Mouse (Mus musculus) CD4-positive helper T cell, adult 2 months (primary cell): ENCODE measurements around the gene Ubald2.
"Not testable (repeated sequence)": the region's sequence is repeated elsewhere in the genome, so short reads cannot be mapped to it uniquely, and the experiment has no call there.

Experiments
- DNase-seq: peaks from one replicate; pipeline ENCODE4 v3.0.0-alpha.2; 2012; ENCODE audit warnings: low read depth, missing footprints, low spot score

Gene Ubald2

DNA sequence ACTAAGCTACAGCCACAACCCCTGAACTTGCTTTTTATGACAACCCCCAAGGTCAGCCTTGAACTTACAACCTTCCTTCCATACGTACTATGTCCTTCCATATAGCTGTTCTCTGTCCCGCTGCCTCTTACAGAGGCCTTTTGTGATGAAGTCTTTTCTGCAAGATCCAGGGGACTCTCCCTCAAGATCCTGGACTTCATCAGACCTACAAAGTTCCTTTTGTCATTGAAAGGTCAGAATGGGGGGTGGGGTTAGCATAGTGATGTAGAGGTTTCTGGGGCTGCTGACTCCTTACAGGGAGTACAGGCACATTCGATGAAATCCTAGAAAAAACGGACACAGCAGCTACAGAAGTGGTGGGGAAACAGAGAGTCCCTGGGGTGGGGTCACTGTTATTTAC, 25.9 kb downstream of the Ubald2 start:
- DNase-seq = no peak

DNA sequence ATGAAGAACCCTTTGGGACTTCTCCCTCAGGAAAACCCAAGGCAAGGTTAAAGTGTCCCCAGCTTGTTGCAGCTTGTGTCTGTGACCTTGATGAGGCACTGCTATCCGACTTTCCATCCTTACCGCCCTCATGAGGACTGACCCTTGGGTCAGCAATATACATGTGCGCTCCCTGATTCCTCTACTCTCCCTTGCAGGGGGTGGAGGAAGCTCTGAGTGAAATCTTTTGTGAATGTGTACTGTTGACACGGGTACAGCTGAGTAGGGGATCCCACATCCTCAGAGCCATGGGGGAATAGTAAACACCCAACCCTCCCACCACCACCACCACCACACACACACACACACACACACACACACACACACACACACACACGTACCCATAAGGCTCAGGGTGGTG, 29.4 kb downstream of the Ubald2 start:
- no peak for DNase-seq

DNA sequence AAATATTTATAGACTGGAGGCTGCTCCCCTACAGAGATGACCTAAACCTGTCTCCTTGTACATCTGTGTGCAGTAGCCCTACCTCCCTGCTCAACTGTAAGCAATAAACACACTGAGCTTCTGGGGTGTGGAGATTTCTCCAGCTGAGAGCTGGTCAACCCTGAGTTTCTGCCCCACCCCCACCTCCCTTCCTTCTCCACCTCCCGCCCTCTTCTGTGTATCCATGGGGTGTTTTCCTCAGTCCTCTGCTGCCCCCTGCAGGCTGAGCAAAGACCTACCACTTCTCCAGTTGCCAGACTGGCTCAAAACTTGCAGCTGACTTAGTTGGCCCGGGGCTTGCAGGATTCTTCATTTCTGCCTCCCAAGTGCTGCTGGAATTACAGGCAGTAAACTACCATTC, 29.9 kb downstream of the Ubald2 start:
- DNase-seq = peak; percentile 73

DNA sequence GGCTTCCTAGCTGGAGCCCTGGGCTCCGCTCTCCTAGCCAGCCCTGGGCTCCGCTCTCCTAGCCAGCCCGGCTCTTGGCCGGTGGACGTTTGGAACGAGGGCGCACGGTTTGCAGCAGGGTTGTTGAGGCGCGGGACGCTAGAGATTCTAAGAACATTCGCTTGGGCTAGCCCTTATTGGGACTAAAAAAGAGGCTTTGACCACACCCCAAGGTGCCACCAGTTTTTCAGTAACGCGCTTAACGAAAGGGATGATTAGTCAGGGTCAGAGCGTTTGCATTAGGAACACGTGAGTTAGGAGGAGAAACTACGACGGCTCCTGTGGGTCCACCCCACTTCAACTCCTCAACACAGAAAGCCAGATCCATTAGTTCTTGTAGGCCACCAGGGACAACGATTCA, 32.2 kb downstream of the Ubald2 start, which contains the start of gene Qrich2:
Qrich2 (minus strand) TSS at position 101 of the 400 bp plus-strand sequence.
- DNase-seq = no peak

DNA sequence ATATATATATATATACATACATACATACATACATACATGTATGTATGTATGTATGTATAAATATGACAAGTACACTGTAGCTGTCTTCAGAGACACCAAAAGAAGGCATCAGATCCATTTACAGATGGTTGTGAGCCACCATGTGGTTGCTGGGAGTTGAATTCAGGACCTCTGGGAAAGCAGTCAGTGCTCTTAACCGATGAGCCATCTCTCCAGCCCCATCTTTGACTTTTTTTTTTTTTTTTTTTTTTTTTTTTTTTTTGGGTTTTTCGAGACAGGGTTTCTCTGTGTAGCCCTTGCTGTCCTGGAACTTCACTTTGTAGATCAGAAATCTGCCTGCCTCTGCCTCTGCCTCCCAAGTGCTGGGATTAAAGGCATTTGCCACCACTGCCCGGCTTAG, 34.4 kb downstream of the Ubald2 start:
- not testable (repeated sequence) for DNase-seq

DNA sequence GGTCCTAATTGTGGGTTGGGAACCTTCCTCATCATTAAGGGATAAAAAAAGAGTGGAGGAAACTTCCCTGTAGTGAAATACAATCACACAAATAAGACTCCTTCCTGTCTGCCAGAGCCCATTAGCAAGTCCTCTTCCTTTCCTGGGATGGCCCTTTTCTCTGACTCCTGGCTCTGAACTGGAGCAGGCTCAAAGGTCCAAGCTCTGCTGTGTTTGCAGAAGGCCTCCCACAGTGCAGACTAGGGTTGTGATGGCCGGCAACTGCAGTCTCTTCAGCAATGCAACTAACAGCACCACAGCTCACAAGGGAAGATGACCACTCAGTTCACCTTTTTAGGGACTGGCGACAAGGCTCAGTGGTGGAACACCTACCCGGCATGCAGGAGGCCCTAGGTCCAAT, 36.4 kb downstream of the Ubald2 start:
- DNase-seq = no peak

DNA sequence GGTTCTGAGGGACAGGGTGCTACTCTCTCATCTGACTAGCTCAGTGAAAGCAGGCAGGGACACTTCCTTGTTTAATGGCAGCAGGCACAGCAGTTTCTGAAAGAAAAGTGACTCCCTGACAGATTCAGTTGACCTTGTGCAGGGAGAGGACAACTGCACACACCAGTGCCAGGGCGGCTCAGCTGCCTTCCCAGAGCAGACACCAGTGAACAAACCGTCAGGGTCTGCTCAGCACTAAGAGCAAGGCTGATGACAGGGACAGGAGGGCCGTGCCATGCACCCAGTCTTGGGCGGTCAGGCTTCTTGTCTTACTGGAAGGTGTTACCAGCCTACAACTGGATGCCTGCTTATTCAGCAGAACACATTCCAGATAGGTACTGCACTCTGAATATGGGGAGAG, 37.0 kb downstream of the Ubald2 start:
- DNase-seq = no peak

DNA sequence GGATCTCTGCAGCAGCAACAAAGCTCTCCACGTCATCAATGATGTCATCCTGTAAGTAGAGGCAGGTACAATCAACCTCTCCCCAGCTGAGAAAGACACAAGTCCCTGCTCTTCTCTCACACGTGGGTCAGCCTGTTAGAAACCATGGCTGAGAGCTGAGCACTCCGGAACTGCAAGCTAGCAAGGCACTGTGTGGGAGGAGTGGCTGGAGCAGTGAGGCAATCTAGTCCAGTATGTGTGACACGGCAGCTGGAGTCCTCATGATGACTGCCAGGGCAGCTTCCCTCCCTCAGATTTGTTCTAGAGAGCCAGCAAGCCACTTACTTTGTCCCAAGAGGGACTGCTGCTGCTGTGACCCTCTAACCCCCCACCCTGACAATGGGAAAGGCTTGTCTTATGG, 38.4 kb downstream of the Ubald2 start:
- no peak for DNase-seq

DNA sequence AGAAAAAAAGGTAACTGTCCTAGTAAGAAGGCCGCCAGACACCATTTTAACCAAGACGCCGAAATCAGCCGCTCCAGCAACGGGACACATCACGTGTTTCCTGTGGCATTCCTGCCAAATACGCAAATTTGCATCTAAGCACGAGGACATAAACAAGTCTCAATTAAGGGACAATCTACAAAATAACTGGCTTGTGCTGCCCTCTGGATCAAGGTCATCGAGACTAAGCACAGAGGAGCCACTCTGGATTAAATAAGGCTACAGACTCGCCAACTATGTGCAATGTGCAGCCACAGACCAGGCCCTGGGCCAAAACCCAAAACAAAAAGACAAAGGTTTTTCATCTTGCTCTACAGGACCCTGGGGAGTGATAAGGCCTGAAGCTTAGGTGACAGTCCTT, 42.1 kb downstream of the Ubald2 start:
- no peak for DNase-seq

DNA sequence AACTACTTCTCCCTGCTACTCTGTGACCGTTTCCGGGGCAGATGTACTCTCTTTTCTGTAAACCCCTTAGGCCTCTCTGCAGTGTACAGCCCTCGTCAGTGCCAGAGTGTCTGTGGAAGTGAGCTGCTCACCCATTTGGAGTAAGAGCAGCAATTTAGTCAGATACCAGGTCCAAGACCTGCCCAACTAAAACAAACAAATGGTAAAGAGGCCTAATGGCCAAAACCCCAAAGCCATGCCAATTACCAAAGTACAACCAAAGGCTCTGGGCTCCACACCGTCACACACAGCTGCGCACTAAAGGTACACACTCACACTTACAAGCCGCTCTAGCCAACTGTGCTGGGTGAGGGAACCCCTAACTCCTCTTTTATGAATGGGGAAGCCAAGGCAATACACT, 42.8 kb downstream of the Ubald2 start:
- DNase-seq = no peak

DNA sequence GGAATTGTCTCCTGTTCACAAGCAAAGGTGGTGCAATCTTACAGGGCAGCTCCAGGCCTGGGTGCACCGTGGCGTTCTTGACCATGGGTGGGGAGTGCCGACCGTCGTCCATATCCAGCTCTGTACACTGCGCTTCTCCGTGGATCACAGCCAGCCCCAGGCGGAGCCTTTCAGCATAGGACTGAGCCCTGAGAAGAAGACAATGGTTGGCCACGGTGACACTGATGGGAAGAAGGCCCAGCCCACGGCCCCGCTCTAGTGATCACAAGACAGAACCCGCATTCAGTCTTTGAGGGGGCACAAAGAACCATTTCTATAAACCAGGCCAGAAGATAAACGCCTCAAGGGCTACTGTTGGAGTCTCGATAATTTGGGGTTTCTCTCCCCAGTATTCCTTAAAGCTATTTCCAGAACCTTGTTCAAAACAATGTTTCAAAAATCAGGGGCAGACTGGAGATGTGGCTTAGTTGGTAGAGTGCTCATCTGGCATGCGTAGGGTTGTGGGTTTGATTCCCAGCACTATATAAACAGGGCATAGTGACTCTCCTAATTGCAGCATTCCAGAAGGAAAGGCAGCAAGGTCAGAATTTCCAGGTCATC, 43.4 kb downstream of the Ubald2 start:
- DNase-seq = no peak

DNA sequence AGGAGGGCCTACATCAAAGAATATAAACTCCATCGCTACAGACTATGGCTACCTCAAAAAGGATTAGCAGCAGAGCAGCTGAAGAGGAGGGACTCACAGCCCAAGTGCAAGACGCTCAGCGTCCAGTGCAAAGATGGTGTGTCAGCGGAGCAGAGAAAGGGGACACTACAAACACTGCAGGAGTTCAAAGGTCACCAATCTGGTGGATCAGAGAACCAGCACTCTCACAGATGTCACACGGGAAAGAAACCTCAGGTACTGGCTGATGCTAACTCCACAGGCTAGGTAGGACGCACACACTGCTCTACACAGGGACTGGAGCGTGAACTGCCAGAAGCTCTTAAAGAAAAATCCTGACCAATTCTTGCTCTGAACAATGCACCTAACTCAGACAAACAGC, 45.1 kb downstream of the Ubald2 start:
- no peak for DNase-seq

DNA sequence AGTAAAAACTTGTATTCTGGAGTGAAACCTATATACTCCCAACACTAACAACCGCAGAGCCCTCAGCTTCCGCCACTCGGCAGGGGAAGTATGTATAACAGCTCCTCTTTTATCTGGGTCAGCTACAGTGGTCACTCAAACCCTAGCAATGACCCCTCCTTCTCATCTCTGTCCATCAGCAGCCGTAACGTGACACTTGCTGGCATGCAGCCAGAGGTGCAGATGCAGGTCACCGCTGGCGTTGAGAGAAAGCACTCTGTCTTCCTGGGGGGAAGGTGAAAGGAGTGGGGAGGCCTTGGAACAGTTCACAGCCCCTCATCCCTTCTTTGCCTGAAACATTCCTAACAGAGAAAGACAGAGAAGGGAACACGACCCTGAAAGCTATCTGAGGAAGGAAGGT, 45.9 kb downstream of the Ubald2 start:
- no peak for DNase-seq

DNA sequence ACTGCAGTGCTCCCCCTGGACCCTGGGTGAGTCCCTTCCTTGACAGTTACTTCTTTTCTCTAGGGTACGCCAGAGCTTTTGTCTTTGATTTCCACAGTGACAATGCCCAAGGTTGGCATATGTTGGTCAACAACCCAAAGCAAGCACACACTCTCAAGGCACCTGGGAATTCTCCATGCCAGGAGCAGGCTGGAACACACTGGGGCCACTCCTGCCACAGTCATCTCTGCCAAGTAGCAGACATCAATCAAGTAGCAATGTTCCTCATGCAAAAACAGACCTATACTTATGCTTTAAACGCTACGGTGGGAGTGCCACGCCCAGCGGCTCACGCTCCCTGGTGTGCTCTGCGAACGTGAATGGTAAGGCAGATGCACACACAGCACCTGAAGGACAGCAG, 47.1 kb downstream of the Ubald2 start:
- DNase-seq = no peak

DNA sequence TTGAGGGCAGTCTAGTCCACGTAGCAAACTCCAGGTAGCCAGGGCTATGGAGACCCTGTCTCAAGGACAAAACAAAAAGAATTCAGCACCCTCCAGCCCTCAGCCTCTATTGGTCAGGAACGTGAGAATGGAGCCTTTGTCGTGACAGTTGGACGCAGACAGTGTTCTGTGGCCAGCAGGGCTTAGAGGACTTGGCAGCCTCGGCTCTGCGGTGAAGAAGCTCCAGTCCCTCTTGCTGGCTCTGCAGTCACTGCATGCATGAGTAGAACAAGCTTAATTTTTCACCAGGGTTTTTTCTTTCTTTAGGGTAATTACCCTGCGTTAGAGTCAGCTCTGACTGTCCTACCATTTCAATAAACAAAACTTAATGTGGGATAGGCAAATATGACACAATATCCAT, 47.9 kb downstream of the Ubald2 start:
- no peak for DNase-seq

DNA sequence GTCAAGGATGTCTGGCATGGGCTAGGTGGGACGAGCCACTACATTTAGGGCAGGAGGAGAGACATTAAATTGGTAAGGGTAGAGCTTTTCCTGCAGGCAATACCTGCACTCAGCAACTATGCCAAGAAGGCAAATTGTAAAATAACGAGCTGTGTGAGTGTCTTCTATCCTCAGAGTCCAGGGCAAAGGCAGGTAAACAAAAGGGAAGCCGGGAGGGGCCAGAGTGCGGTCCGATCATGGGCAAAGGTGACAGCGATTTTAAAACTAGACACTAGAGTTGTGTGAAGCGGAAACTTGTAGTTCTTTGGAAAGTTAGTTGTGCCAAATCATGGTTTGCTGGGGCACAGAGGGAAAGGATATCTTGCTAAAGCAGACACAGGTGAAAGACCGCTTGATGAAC, 50.4 kb downstream of the Ubald2 start:
- no peak for DNase-seq

DNA sequence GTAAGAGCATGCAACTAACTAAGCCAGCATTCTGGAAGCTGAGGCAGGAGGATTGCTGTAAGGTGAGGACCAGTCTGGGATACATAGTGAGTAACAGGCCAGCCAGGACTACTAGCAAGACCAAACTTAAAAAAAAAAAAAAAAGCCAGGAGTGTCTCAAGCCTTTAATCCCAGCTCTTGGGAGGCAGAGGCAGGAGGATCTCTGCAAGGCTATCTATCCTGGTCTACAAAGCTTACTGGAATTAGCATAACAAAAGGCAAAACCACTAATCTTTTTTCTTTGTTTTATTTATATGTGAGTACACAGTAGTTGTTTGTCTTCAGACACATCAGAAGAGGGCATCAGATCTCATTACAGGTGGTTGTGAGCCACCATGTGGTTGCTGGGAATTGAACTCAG, 54.3 kb downstream of the Ubald2 start:
- DNase-seq = no peak
